Mouse (Mus musculus): ENCODE measurements around the gene Stx3. TPM values are rescaled to one million over a fixed set of nuclear protein-coding genes. Genes with fewer than 3 reads are reported as not detected.

The Stx3 gene
- 10.7 and 12.4 TPM in 2 replicates for polyA plus RNA-seq (2016; fragmentation: Nextera tagmentation; extraction: Ambion mirVana)

DNA sequence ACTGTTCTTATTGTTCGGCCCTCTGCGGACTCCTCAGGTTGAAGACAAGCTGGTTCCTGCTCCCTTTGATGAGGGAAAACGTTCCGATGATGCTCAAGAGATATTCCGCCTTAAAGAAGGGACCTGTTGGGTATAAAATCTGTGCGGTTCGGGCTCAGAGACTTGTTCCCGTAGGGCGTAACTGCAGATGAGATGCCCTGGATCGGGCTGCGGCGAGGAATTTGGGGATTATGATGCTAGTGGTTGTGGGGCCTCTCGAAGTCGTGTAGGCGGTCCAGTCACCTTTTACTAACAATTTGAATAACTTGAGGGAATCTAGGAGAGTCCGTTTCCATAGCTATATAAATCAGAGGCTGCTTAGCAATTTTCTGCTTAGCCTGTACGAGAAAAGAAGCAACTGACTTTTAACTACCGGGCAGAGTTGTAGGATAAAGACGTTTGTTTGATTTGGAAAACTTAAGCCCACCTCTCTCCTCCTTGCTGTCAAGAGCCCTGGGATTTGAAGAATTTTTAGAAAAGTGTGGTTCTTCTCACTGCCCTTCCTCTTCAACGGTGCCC lies at the start of gene Stx3:
TSS of gene Stx3 (minus strand) at position 261 of the 558 bp plus-strand sequence.
- peaks cover 27% of the 10 kb centered on the region for H3K4me1 ChIP-seq
- no peaks in the 10 kb centered on the region for H3K9me3 ChIP-seq
- H3K36me3 ChIP-seq (replicated peaks), result no peaks in the 10 kb centered on the region
- H3K27ac ChIP-seq, result peak within 1 kb of the TSS; percentile 80
- no peak for DNase-seq (ENCODE audit: extremely low spot score, low spot score)
- peak within 1 kb of the TSS; percentile 70 for H3K4me3 ChIP-seq
- peaks cover 57% of the 10 kb centered on the region for H3K27me3 ChIP-seq (ENCODE audit: poor library complexity, severe bottlenecking)
- 1% methylated on average over 20 of the region's 20 CpGs for WGBS

DNA sequence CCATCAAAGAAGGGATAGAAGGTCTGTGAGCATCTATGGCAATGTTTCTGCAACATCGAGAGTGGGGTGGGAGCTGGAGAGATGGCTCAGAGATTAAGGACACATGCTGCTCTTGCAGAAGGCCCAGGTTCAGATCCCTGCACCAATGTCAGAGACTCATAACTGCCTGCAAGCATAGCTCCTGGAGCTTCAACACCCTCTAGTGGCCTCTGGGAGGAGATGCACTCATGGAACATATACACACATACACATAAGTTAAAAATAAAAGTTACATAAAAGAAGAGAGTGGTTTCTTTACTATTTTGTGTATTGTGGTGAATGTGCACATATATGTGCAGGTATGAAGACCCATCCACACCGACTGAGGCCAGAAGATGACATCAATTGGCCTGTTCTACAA lies 48.6 kb upstream of the Stx3 start:
- 84% methylated on average over 2 of the region's 2 CpGs for WGBS
- Histone ChIP-seq H3K27ac (no peak overlapping the region), H3K27me3 (ENCODE audit: poor library complexity, severe bottlenecking) (no peaks in the 10 kb centered on the region), H3K36me3 (replicated peaks) (no peaks in the 10 kb centered on the region), H3K9me3 (peaks cover 9% of the 10 kb centered on the region; the same call in 1 of the 2 replicates), H3K4me1 (no peaks in the 10 kb centered on the region), H3K4me3 (no peak overlapping the region)
- no peak for DNase-seq (ENCODE audit: extremely low spot score, low spot score)

DNA sequence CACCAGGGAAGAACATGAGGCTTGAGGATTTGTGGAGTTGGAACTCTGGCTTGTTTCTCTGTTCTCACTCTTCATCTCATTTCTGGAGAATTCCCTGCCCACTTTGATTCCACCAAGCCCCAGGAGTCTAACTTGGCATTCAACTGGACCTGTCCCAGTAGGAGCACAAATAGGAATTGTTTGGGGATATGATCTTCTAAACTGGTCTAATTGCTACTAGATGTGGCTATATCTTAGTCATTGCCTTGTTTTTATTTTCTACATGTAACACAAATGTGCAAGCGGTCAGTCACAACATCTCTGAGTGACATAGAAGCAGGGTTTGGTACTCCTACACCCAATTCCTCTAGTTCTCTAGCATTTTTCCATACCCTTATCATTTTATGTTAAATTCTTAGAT lies 41.8 kb upstream of the Stx3 start, which contains the start of gene Olfr1418:
TSS of gene Olfr1418 (minus strand) at position 101 of the 400 bp plus-strand sequence.
- WGBS, result 96% methylated on average over 1 of the region's 1 CpGs
- DNase-seq (ENCODE audit: extremely low spot score, low spot score), result no peak

DNA sequence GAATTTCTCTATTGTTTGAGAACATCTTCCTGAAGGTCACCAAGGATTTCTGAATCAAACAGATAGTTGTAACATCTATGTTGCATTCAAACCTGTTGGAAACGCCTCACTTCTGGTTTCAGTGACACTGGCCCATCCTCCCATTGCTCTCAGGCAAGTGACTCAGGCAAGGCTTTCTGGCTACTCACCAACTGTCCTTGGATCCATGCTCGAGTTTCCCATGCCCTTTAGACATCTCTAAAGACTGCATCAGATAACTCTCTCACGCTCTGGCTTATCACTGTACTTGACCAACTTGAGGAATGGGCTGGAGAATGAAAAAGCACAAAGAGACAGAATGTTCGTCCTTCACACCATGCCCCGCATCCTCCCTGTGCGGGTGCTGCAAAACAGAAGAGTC lies 37.3 kb upstream of the Stx3 start:
- Histone ChIP-seq H3K36me3 (replicated peaks) (no peaks in the 10 kb centered on the region), H3K27ac (no peak overlapping the region), H3K4me1 (no peaks in the 10 kb centered on the region), H3K9me3 (no peaks in the 10 kb centered on the region), H3K27me3 (ENCODE audit: poor library complexity, severe bottlenecking) (no peaks in the 10 kb centered on the region), H3K4me3 (no peak overlapping the region)
- 79% methylated on average over 6 of the region's 6 CpGs for WGBS
- no peak for DNase-seq (ENCODE audit: extremely low spot score, low spot score)

More for the DNA sequence above, 41.8 kb upstream of the Stx3 start, which contains the start of gene Olfr1418:
- Histone ChIP-seq H3K27me3 (ENCODE audit: poor library complexity, severe bottlenecking) (no peaks in the 10 kb centered on the region), H3K9me3 (no peaks in the 10 kb centered on the region; the same call in 1 of the 2 replicates), H3K36me3 (replicated peaks) (no peaks in the 10 kb centered on the region), H3K4me3 (no peak within 1 kb of the TSS), H3K27ac (no peak within 1 kb of the TSS), H3K4me1 (no peaks in the 10 kb centered on the region)

DNA sequence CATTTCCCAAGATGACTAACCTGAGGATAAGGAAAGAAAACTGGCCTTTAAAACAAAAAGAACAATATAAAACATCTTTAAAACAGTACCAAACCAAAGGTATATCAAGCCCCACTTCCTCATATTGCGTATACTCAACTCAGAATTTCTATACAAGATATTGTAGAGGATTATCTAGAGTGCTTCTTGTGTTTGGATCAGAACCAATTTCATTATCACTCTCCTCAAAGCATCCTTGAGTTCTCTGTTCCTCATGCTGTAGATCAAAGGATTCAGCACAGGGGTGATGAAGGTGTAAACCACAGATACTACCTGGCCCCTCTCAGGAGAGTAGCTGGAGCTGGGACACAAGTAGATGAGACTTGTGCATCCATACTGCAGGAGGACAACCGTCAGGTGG lies 35.6 kb upstream of the Stx3 start:
- DNase-seq (ENCODE audit: extremely low spot score, low spot score), result no peak
- Histone ChIP-seq H3K4me1 (no peaks in the 10 kb centered on the region), H3K9me3 (no peaks in the 10 kb centered on the region), H3K27me3 (ENCODE audit: poor library complexity, severe bottlenecking) (no peaks in the 10 kb centered on the region), H3K27ac (no peak overlapping the region), H3K36me3 (replicated peaks) (no peaks in the 10 kb centered on the region), H3K4me3 (no peak overlapping the region)
- WGBS, result 86% methylated on average over 2 of the region's 2 CpGs

DNA sequence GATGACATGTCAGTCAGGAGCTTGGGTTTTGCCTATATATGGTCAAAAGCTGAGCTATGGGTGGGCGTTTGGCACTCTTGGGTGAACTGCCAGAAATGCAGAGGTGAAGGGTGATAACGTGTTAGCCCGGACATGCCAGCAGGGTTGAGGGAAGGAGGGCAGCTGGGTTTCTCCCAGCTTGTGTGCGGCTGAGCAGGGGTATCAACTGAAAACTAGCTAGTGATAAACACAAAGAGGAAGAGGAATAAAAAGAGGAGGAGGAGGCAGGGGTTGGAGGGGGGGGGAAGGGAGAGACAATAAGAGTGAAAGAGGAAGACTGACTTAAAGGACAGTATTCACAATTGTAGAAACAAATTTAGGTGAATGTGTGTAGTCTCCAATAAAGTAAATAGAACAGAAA lies 33.4 kb upstream of the Stx3 start:
- Histone ChIP-seq H3K27ac (no peak overlapping the region), H3K27me3 (ENCODE audit: poor library complexity, severe bottlenecking) (no peaks in the 10 kb centered on the region), H3K9me3 (no peaks in the 10 kb centered on the region), H3K4me3 (no peak overlapping the region), H3K36me3 (replicated peaks) (no peaks in the 10 kb centered on the region), H3K4me1 (no peaks in the 10 kb centered on the region)
- WGBS, result 73% methylated on average over 4 of the region's 4 CpGs
- no peak for DNase-seq (ENCODE audit: extremely low spot score, low spot score)

DNA sequence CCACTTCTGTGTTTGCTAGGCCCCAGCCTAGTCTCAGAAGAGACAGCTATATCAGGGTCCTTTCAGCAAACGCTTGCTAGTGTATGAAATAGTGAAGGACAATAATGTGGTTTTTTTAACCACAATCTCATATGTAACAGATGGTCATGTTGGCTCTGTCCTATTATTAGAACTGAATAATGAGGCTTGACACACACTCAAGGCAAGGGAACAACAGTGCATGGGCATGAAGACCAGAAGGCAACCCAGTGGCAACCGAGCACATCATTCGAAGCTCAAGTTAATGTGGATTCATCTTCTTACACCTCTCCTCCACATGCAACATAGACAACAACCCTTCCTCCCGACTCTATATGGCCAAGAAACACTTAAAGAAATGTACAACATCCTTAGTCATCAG lies 27.1 kb upstream of the Stx3 start:
- no peak overlapping the region for H3K27ac ChIP-seq
- H3K27me3 ChIP-seq (ENCODE audit: poor library complexity, severe bottlenecking), result no peaks in the 10 kb centered on the region
- no peak for DNase-seq (ENCODE audit: extremely low spot score, low spot score)
- 89% methylated on average over 4 of the region's 4 CpGs for WGBS
- no peaks in the 10 kb centered on the region for H3K9me3 ChIP-seq
- no peaks in the 10 kb centered on the region for H3K36me3 ChIP-seq (replicated peaks)
- no peaks in the 10 kb centered on the region for H3K4me1 ChIP-seq
- H3K4me3 ChIP-seq, result no peak overlapping the region

DNA sequence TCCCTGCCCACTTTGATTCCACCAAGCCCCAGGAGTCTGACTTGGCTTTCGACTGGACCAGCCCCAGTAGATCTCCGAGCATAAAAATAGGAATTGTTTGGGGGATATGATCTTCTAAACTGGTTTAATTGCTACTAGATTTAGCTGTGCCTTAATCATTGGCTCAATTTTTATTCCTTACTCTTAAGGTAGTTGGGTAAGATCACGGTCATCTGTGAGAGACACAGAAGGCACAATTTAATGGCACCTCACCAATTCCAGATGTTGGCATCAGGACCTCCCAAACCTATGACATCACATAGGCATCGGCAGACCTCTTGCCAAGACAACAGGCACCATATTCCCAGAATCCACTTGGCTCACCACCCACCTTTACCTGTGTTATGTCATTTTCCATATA lies 19.9 kb upstream of the Stx3 start, which contains the start of gene Olfr1417:
TSS of gene Olfr1417 (minus strand) at position 101 of the 400 bp plus-strand sequence.
- no peak for DNase-seq (ENCODE audit: extremely low spot score, low spot score)
- Histone ChIP-seq H3K4me1 (no peaks in the 10 kb centered on the region), H3K27ac (no peak within 1 kb of the TSS), H3K27me3 (ENCODE audit: poor library complexity, severe bottlenecking) (no peaks in the 10 kb centered on the region), H3K4me3 (no peak within 1 kb of the TSS), H3K9me3 (no peaks in the 10 kb centered on the region), H3K36me3 (replicated peaks) (no peaks in the 10 kb centered on the region)
- 89% methylated on average over 4 of the region's 4 CpGs for WGBS

DNA sequence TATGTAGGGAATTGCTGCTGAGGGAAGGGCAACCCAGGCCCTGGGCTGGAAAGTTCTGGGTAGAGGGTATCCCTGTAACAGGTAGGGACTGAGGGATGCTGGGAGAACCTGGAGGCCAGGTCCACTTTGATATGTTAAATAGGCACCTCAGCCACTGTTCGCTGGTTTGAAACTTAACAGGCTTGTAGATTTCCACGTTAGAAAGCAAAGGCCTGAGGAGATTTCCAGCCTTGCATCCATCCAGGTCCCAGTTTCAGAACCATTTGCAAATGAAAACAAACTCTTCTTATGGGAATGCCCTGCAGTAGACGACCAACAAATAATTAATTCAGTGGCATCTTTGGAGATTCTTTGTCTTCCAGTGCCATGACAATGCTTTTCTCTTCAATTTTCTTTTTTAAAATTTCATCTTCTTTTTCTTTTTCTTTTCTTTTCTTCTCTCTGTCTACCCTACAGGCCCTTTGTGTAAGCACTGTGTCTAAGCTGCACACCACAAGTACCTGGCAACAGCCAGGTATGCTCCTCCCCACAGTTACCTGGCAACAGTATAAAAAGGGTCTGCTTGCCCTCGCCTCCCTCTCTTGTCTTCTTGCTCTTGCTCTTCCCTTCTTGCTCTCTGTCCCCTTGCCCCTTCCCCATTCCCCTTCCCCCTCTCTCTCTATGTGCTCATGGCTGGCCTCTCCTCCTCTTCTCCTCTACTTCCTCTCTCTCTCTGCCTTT lies 4.3 kb upstream of the Stx3 start:
- Histone ChIP-seq H3K4me3 (no peak overlapping the region), H3K4me1 (peaks cover 12% of the 10 kb centered on the region; the same call in 1 of the 2 replicates), H3K27ac (no peak overlapping the region), H3K27me3 (ENCODE audit: poor library complexity, severe bottlenecking) (peaks cover 19% of the 10 kb centered on the region), H3K36me3 (replicated peaks) (no peaks in the 10 kb centered on the region), H3K9me3 (no peaks in the 10 kb centered on the region)
- 26% methylated on average over 4 of the region's 4 CpGs for WGBS
- no peak for DNase-seq (ENCODE audit: extremely low spot score, low spot score)

DNA sequence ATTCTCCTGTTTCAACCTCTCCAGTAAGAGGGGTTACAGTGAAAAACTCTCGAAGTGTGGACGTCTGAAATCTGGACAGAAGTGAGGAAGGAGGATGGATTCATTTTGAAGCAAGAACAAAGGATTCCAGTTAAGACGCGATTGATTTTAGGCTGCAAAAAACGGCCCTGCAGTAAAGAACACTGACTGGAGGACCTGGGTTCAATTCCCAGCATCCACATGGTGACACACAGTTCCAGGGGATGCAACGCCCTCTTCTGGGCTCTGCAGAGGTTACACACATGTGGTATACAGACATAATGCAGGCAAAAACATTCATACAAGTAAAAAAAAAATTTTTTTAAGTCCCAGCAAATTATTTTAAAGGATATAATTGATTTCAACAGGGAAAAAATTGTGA lies 1.0 kb upstream of the Stx3 start:
- Histone ChIP-seq H3K36me3 (replicated peaks) (no peaks in the 10 kb centered on the region), H3K9me3 (no peaks in the 10 kb centered on the region), H3K4me1 (peaks cover 18% of the 10 kb centered on the region), H3K27me3 (ENCODE audit: poor library complexity, severe bottlenecking) (peaks cover 51% of the 10 kb centered on the region), H3K4me3 (peak overlapping the region; percentile 70), H3K27ac (peak overlapping the region; percentile 16; the same call in 1 of the 2 replicates)
- DNase-seq (ENCODE audit: extremely low spot score, low spot score), result no peak
- WGBS, result 36% methylated on average over 6 of the region's 6 CpGs

DNA sequence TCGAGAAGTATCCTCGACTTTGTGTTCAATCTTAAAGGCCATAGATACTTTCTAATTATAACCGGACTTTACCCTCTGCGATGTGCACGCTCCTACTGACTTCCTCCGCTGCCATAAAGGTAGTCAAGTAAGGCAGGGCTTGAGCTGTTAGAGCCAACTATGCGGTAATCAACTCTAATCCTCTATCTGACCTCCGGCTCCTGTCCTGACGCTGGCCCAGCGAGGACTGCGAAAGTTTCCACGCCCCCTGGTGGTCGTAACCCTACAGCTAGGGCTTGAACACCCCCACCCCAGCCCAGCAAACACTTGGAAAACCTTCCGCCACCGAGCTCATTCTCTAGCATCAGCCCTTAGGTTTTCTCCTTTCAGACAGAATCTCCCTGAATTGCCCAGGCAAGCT lies 597 bp upstream of the Stx3 start:
- Histone ChIP-seq H3K4me1 (peaks cover 21% of the 10 kb centered on the region), H3K36me3 (replicated peaks) (no peaks in the 10 kb centered on the region), H3K4me3 (peak overlapping the region; percentile 70), H3K9me3 (no peaks in the 10 kb centered on the region), H3K27me3 (ENCODE audit: poor library complexity, severe bottlenecking) (peaks cover 55% of the 10 kb centered on the region), H3K27ac (peak overlapping the region; percentile 16; the same call in 1 of the 2 replicates)
- WGBS, result 1% methylated on average over 15 of the region's 15 CpGs
- peak; percentile 87 for DNase-seq (ENCODE audit: extremely low spot score, low spot score)

DNA sequence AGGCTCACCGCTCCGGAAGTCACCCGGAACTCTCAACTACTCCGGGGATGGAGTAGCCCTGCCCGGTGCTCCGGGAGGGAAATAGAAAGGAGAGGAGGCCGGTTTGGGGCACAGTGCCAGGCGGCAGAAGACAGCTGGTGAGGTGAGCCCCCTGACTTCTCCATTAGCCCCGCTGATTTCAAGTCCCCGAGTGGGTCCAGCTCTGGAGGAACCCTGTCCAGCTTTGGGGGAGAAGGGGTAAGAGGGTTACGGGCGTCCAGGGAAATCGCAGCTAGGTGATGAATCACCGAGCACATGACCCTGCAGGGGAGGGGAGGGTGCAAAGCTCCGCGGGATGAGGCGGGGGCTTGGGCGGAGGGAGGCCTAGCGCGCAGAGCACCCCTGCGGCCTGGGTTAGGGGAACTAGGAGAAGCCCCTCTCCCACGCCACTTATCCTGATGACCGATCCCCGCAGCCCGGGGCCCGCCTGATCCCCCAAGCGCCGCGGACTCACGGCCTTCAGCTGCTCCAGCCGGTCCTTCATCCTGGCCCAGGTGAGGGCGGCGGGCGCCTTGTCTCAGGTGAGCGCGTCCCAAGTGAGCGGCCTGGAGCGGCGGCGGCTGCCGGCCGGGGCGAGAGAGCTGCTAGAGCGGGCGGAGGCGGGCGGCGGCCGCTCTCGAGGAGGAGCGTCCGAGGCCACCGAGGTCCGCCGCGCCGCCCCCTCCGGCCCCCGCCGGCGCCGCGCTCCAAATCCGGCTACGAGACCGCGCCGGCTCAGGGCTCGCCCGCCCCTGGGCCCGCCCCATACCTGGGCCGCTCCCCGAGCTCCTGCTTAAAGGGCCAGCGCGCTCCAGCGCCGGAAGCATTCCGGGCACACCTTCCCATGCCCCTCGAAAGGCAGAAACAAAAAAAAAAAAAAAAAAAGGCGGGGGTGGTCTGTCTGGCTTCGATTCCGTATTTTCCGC lies 732 bp downstream of the Stx3 start:
- peak; percentile 40 for DNase-seq (ENCODE audit: extremely low spot score, low spot score)
- Histone ChIP-seq H3K9me3 (no peaks in the 10 kb centered on the region), H3K4me3 (peak overlapping the region; percentile 70), H3K4me1 (peaks cover 34% of the 10 kb centered on the region), H3K27me3 (ENCODE audit: poor library complexity, severe bottlenecking) (peaks cover 57% of the 10 kb centered on the region), H3K36me3 (replicated peaks) (no peaks in the 10 kb centered on the region), H3K27ac (peak overlapping the region; percentile 80)
- WGBS, result under 1% methylated on average over 82 of the region's 83 CpGs

Measured in forebrain, embryonic 10.5 days (tissue).